Mouse (Mus musculus): Measurements from ENCODE around the gene Slc28a1.

Gene Slc28a1

GRCm38 (mm10) chr7:81114555-81114954, at the start of gene Slc28a1:
TSS of gene Slc28a1 (plus strand) at chr7:81114799.
- DNase-seq = no peak

- no peak for DNase-seq
Observed at GRCm38 (mm10) chr7:81066714-81067113, 47.9 kb upstream of the Slc28a1 start.

- DNase-seq = no peak
Observed at GRCm38 (mm10) chr7:81072463-81072862, 42.1 kb upstream of the Slc28a1 start.

- DNase-seq = no peak
Observed at GRCm38 (mm10) chr7:81073273-81073672, 41.3 kb upstream of the Slc28a1 start.

GRCm38 (mm10) chr7:81074546-81074945, 40.1 kb upstream of the Slc28a1 start:
- no peak for DNase-seq

GRCm38 (mm10) chr7:81075299-81075698, 39.3 kb upstream of the Slc28a1 start:
- DNase-seq = no peak

- no peak for DNase-seq
Observed at GRCm38 (mm10) chr7:81075732-81076131, 38.9 kb upstream of the Slc28a1 start.

GRCm38 (mm10) chr7:81077009-81077408, 37.6 kb upstream of the Slc28a1 start:
- no peak for DNase-seq

GRCm38 (mm10) chr7:81078740-81079139, 35.9 kb upstream of the Slc28a1 start:
- no peak for DNase-seq

- no peak for DNase-seq
Observed at GRCm38 (mm10) chr7:81093420-81093965, 21.1 kb upstream of the Slc28a1 start.

GRCm38 (mm10) chr7:81094104-81094757, 20.4 kb upstream of the Slc28a1 start:
- DNase-seq = no peak

GRCm38 (mm10) chr7:81100341-81100740, 14.3 kb upstream of the Slc28a1 start:
- no peak for DNase-seq

GRCm38 (mm10) chr7:81102854-81103253, 11.7 kb upstream of the Slc28a1 start:
- DNase-seq = no peak

- no peak for DNase-seq
Observed at GRCm38 (mm10) chr7:81105525-81105924, 9.1 kb upstream of the Slc28a1 start.

GRCm38 (mm10) chr7:81108226-81108625, 6.4 kb upstream of the Slc28a1 start:
- DNase-seq = no peak

GRCm38 (mm10) chr7:81109717-81110651, 4.6 kb upstream of the Slc28a1 start:
- no peak for DNase-seq

- DNase-seq = no peak
Observed at GRCm38 (mm10) chr7:81110791-81111190, 3.8 kb upstream of the Slc28a1 start.

GRCm38 (mm10) chr7:81111729-81112128, 2.9 kb upstream of the Slc28a1 start:
- DNase-seq = no peak

- DNase-seq = no peak
Observed at GRCm38 (mm10) chr7:81112686-81113360, 1.8 kb upstream of the Slc28a1 start.

GRCm38 (mm10) chr7:81121099-81121498, 6.5 kb downstream of the Slc28a1 start:
- no peak for DNase-seq

GRCm38 (mm10) chr7:81122808-81123207, 8.2 kb downstream of the Slc28a1 start:
- DNase-seq = no peak

GRCm38 (mm10) chr7:81123553-81123952, 9.0 kb downstream of the Slc28a1 start:
- no peak for DNase-seq

GRCm38 (mm10) chr7:81124773-81125172, 10.2 kb downstream of the Slc28a1 start:
- no peak for DNase-seq
